Mouse (Mus musculus): ENCODE data around the gene Cltc. TPM values are rescaled to one million over a fixed set of nuclear protein-coding genes. Genes with fewer than 3 reads are reported as not detected.

Cltc gene
- polyA plus RNA-seq, 1 experiment: 86.1 TPM

GRCm38 (mm10) chr11:86691956-86692355 lies 65.4 kb downstream of the Cltc start:
- peaks cover 37% of the 10 kb centered on the region for H3K79me2 ChIP-seq (ENCODE audit: control insufficient read depth, insufficient read depth)
- H3K27me3 ChIP-seq (ENCODE audit: control insufficient read depth, insufficient read depth, insufficient read length): no peaks in the 10 kb centered on the region
- TF ChIP-seq USF1 (IDR thresholded peaks at IDR 0.05; ENCODE audit: low read depth): no peak
- no peak for TF ChIP-seq E2F4 (IDR thresholded peaks at IDR 0.05; ENCODE audit: insufficient read depth)
- no peak for TF ChIP-seq CEBPB (IDR thresholded peaks at IDR 0.05; ENCODE audit: insufficient read depth, poor library complexity, severe bottlenecking)
- no peak for TF ChIP-seq MYOG (IDR thresholded peaks at IDR 0.05; ENCODE audit: control insufficient read depth in 1 of 3, insufficient read depth in 1 of 3, insufficient read length in 2 of 3, low read depth in 2 of 3)
- TF ChIP-seq TCF12 (IDR thresholded peaks at IDR 0.05; ENCODE audit: insufficient read depth, poor library complexity, severe bottlenecking): no peak
- no peak for TF ChIP-seq SRF (IDR thresholded peaks at IDR 0.05; ENCODE audit: control insufficient read depth, insufficient read length, low read depth)
- TF ChIP-seq MAX (IDR thresholded peaks at IDR 0.05; ENCODE audit: low read depth): no peak
- no peak for TF ChIP-seq POLR2AphosphoS2 (IDR thresholded peaks at IDR 0.05; ENCODE audit: insufficient read length, low read depth)
- TF ChIP-seq TCF3 (IDR thresholded peaks at IDR 0.05; ENCODE audit: insufficient read length, low read depth): no peak
- no peak for TF ChIP-seq POLR2A (IDR thresholded peaks at IDR 0.05; ENCODE audit: insufficient read length, low read depth)
- TF ChIP-seq REST (IDR thresholded peaks at IDR 0.05; ENCODE audit: insufficient read depth, insufficient read length): no peak
- TF ChIP-seq MYOD1 (IDR thresholded peaks at IDR 0.05; ENCODE audit: control insufficient read depth in 1 of 3, insufficient read length in 2 of 3, low read depth in 2 of 3): no peak
- H3K36me3 ChIP-seq (ENCODE audit: control insufficient read depth, insufficient read depth): peaks cover 81% of the 10 kb centered on the region
- peak overlapping the region; percentile 22 for H3K4me2 ChIP-seq (ENCODE audit: low read depth)
- H3ac ChIP-seq (ENCODE audit: control insufficient read depth, insufficient read length): no peak overlapping the region
- H3K4me3 ChIP-seq: no peak overlapping the region

GRCm38 (mm10) chr11:86691482-86691881 lies 65.9 kb downstream of the Cltc start:
- TF ChIP-seq POLR2AphosphoS2 (IDR thresholded peaks at IDR 0.05; ENCODE audit: insufficient read length, low read depth) (peak; percentile 74), CEBPB (IDR thresholded peaks at IDR 0.05; ENCODE audit: insufficient read depth, poor library complexity, severe bottlenecking) (peak; percentile 99), USF1 (IDR thresholded peaks at IDR 0.05; ENCODE audit: low read depth) (no peak), POLR2A (IDR thresholded peaks at IDR 0.05; ENCODE audit: insufficient read length, low read depth) (peak; percentile 36), TCF12 (IDR thresholded peaks at IDR 0.05; ENCODE audit: insufficient read depth, poor library complexity, severe bottlenecking) (peak; percentile 26), MAX (IDR thresholded peaks at IDR 0.05; ENCODE audit: low read depth) (no peak)
- H3K4me3 ChIP-seq: no peak overlapping the region
- peak overlapping the region; percentile 22 for H3K4me2 ChIP-seq (ENCODE audit: low read depth)
- H3K27me3 ChIP-seq (ENCODE audit: control insufficient read depth, insufficient read depth, insufficient read length): no peaks in the 10 kb centered on the region
- H3ac ChIP-seq (ENCODE audit: control insufficient read depth, insufficient read length): no peak overlapping the region
- peaks cover 81% of the 10 kb centered on the region for H3K36me3 ChIP-seq (ENCODE audit: control insufficient read depth, insufficient read depth)
- H3K79me2 ChIP-seq (ENCODE audit: control insufficient read depth, insufficient read depth): peaks cover 41% of the 10 kb centered on the region

- H3K27me3 ChIP-seq (ENCODE audit: control insufficient read depth, insufficient read depth, insufficient read length): no peaks in the 10 kb centered on the region
- H3K4me2 ChIP-seq (ENCODE audit: low read depth): no peak overlapping the region
- peaks cover 52% of the 10 kb centered on the region for H3K79me2 ChIP-seq (ENCODE audit: control insufficient read depth, insufficient read depth)
- H3K4me3 ChIP-seq: no peak overlapping the region
- peaks cover 75% of the 10 kb centered on the region for H3K36me3 ChIP-seq (ENCODE audit: control insufficient read depth, insufficient read depth)
- no peak for TF ChIP-seq MYOG (IDR thresholded peaks at IDR 0.05; ENCODE audit: control insufficient read depth in 1 of 3, insufficient read depth in 1 of 3, insufficient read length in 2 of 3, low read depth in 2 of 3)
- TF ChIP-seq MAX (IDR thresholded peaks at IDR 0.05; ENCODE audit: low read depth): no peak
- TF ChIP-seq TCF3 (IDR thresholded peaks at IDR 0.05; ENCODE audit: insufficient read length, low read depth): no peak
- TF ChIP-seq TCF12 (IDR thresholded peaks at IDR 0.05; ENCODE audit: insufficient read depth, poor library complexity, severe bottlenecking): no peak
- TF ChIP-seq SRF (IDR thresholded peaks at IDR 0.05; ENCODE audit: control insufficient read depth, insufficient read length, low read depth): no peak
- TF ChIP-seq POLR2AphosphoS2 (IDR thresholded peaks at IDR 0.05; ENCODE audit: insufficient read length, low read depth): peak; percentile 74
- no peak for TF ChIP-seq CEBPB (IDR thresholded peaks at IDR 0.05; ENCODE audit: insufficient read depth, poor library complexity, severe bottlenecking)
- no peak overlapping the region for H3ac ChIP-seq (ENCODE audit: control insufficient read depth, insufficient read length)
Observed at GRCm38 (mm10) chr11:86690383-86690782, 67.0 kb downstream of the Cltc start.

- TF ChIP-seq E2F4 (IDR thresholded peaks at IDR 0.05; ENCODE audit: insufficient read depth): no peak
- TF ChIP-seq TCF3 (IDR thresholded peaks at IDR 0.05; ENCODE audit: insufficient read length, low read depth): no peak
- TF ChIP-seq CEBPB (IDR thresholded peaks at IDR 0.05; ENCODE audit: insufficient read depth, poor library complexity, severe bottlenecking): no peak
- no peak for TF ChIP-seq POLR2A (IDR thresholded peaks at IDR 0.05; ENCODE audit: insufficient read length, low read depth)
- peak; percentile 63 for TF ChIP-seq POLR2AphosphoS2 (IDR thresholded peaks at IDR 0.05; ENCODE audit: insufficient read length, low read depth)
- no peak for TF ChIP-seq REST (IDR thresholded peaks at IDR 0.05; ENCODE audit: insufficient read depth, insufficient read length)
- H3K27me3 ChIP-seq (ENCODE audit: control insufficient read depth, insufficient read depth, insufficient read length): no peaks in the 10 kb centered on the region
- no peak overlapping the region for H3ac ChIP-seq (ENCODE audit: control insufficient read depth, insufficient read length)
- peaks cover 95% of the 10 kb centered on the region for H3K79me2 ChIP-seq (ENCODE audit: control insufficient read depth, insufficient read depth)
- peak overlapping the region; percentile 94 for H3K4me2 ChIP-seq (ENCODE audit: low read depth)
- peaks cover 33% of the 10 kb centered on the region for H3K36me3 ChIP-seq (ENCODE audit: control insufficient read depth, insufficient read depth)
- H3K4me3 ChIP-seq: peak overlapping the region; percentile 95
Observed at GRCm38 (mm10) chr11:86685366-86685765, 72.0 kb downstream of the Cltc start.

GRCm38 (mm10) chr11:86684126-86685012 lies 73.0 kb downstream of the Cltc start:
- no peaks in the 10 kb centered on the region for H3K27me3 ChIP-seq (ENCODE audit: control insufficient read depth, insufficient read depth, insufficient read length)
- TF ChIP-seq POLR2A (IDR thresholded peaks at IDR 0.05; ENCODE audit: insufficient read length, low read depth) (no peak), TCF3 (IDR thresholded peaks at IDR 0.05; ENCODE audit: insufficient read length, low read depth) (no peak), E2F4 (IDR thresholded peaks at IDR 0.05; ENCODE audit: insufficient read depth) (no peak), POLR2AphosphoS2 (IDR thresholded peaks at IDR 0.05; ENCODE audit: insufficient read length, low read depth) (no peak), USF1 (IDR thresholded peaks at IDR 0.05; ENCODE audit: low read depth) (no peak), REST (IDR thresholded peaks at IDR 0.05; ENCODE audit: insufficient read depth, insufficient read length) (no peak), TCF12 (IDR thresholded peaks at IDR 0.05; ENCODE audit: insufficient read depth, poor library complexity, severe bottlenecking) (no peak)
- H3ac ChIP-seq (ENCODE audit: control insufficient read depth, insufficient read length): peak overlapping the region; percentile 51
- H3K4me3 ChIP-seq: peak overlapping the region; percentile 95
- peaks cover 31% of the 10 kb centered on the region for H3K36me3 ChIP-seq (ENCODE audit: control insufficient read depth, insufficient read depth)
- H3K4me2 ChIP-seq (ENCODE audit: low read depth): peak overlapping the region; percentile 94
- H3K79me2 ChIP-seq (ENCODE audit: control insufficient read depth, insufficient read depth): peaks cover 95% of the 10 kb centered on the region

Measured in myocyte (in vitro differentiated cells).